Mouse (Mus musculus): Measurements from ENCODE around the gene Cpne4.

The Cpne4 gene

GRCm38 (mm10) chr9:104687051-104687450, 140.0 kb downstream of the Cpne4 start:
- no peak for DNase-seq (ENCODE audit: low spot score in 2 of 2)

GRCm38 (mm10) chr9:104693145-104693544, 146.1 kb downstream of the Cpne4 start:
- no peak for DNase-seq (ENCODE audit: low spot score in 2 of 2)

- no peak for DNase-seq (ENCODE audit: low spot score in 2 of 2)
These were observed 163.7 kb downstream of the Cpne4 start for GRCm38 (mm10) chr9:104710831-104711230.

- no peak for DNase-seq (ENCODE audit: low spot score in 2 of 2)
These were observed 178.2 kb downstream of the Cpne4 start for GRCm38 (mm10) chr9:104725311-104725710.

- DNase-seq (ENCODE audit: low spot score in 2 of 2), result no peak
These were observed 195.7 kb downstream of the Cpne4 start for GRCm38 (mm10) chr9:104742661-104743380.

GRCm38 (mm10) chr9:104755519-104755918, 208.4 kb downstream of the Cpne4 start:
- no peak for DNase-seq (ENCODE audit: low spot score in 2 of 2)

- no peak for DNase-seq (ENCODE audit: low spot score in 2 of 2)
These were observed 212.9 kb downstream of the Cpne4 start for GRCm38 (mm10) chr9:104760031-104760430.

- DNase-seq (ENCODE audit: low spot score in 2 of 2), result no peak
These were observed 229.2 kb downstream of the Cpne4 start for GRCm38 (mm10) chr9:104776198-104776815.

GRCm38 (mm10) chr9:104777135-104777534, 230.0 kb downstream of the Cpne4 start:
- DNase-seq (ENCODE audit: low spot score in 2 of 2), result no peak

- no peak for DNase-seq (ENCODE audit: low spot score in 2 of 2)
These were observed 230.7 kb downstream of the Cpne4 start for GRCm38 (mm10) chr9:104777780-104778179.

- no peak for DNase-seq (ENCODE audit: low spot score in 2 of 2)
These were observed 249.5 kb downstream of the Cpne4 start for GRCm38 (mm10) chr9:104796601-104797000.

- no peak for DNase-seq (ENCODE audit: low spot score in 2 of 2)
These were observed 257.7 kb downstream of the Cpne4 start for GRCm38 (mm10) chr9:104804776-104805175.

GRCm38 (mm10) chr9:104814681-104815080, 267.6 kb downstream of the Cpne4 start:
- DNase-seq (ENCODE audit: low spot score in 2 of 2), result no peak

- DNase-seq (ENCODE audit: low spot score in 2 of 2), result no peak
These were observed 281.6 kb downstream of the Cpne4 start for GRCm38 (mm10) chr9:104828646-104829045.

- DNase-seq (ENCODE audit: low spot score in 2 of 2), result no peak
These were observed 286.0 kb downstream of the Cpne4 start for GRCm38 (mm10) chr9:104832934-104833539.

GRCm38 (mm10) chr9:104837931-104838330, 290.8 kb downstream of the Cpne4 start:
- no peak for DNase-seq (ENCODE audit: low spot score in 2 of 2)

GRCm38 (mm10) chr9:104841278-104841677, 294.2 kb downstream of the Cpne4 start:
- no peak for DNase-seq (ENCODE audit: low spot score in 2 of 2)

GRCm38 (mm10) chr9:104845226-104845930, 298.3 kb downstream of the Cpne4 start:
- no peak for DNase-seq (ENCODE audit: low spot score in 2 of 2)

- DNase-seq (ENCODE audit: low spot score in 2 of 2), result no peak
These were observed 306.6 kb downstream of the Cpne4 start for GRCm38 (mm10) chr9:104853701-104854100.

- DNase-seq (ENCODE audit: low spot score in 2 of 2), result no peak
These were observed 307.3 kb downstream of the Cpne4 start for GRCm38 (mm10) chr9:104854245-104854921.

- DNase-seq (ENCODE audit: low spot score in 2 of 2), result no peak
These were observed 318.7 kb downstream of the Cpne4 start for GRCm38 (mm10) chr9:104865830-104866229.

GRCm38 (mm10) chr9:104872586-104872985, 325.5 kb downstream of the Cpne4 start:
- DNase-seq (ENCODE audit: low spot score in 2 of 2), result no peak
